Mouse (Mus musculus): ENCODE measurements at regions not wholly inside any gene's neighbourhood (a gene's known extent, or its start where the extent isn't known, plus 50 kb on each side); places are given as distances from the start of the nearest gene placed in this dataset.

DNA sequence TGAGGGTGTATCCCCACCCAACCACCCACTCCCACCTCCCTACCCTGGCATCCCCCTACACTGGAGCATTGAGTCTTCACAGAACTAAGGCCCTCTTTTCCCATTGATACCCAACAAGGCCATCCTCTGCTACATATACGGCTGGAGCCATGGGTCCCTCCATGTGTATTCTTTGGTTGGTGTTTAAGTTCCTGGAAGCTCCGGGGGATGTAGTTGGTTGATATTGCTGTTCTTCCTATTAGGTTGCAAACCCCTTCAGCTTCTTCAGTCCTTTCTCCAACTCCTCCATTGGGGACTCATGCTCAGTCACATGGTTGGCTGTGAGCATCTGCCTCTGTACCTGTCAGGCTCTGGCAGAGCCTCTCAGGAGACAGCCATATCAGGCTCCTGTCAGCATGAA is 335.6 kb downstream of the 1500009L16Rik start:
- Histone ChIP-seq H3K36me3 (ENCODE audit: control insufficient read depth, insufficient read depth) (no peaks in the 10 kb centered on the region), H3K4me2 (ENCODE audit: low read depth) (no peak overlapping the region), H3K4me3 (no peak overlapping the region), H3K27me3 (ENCODE audit: control insufficient read depth, insufficient read depth, insufficient read length) (no peaks in the 10 kb centered on the region), H3ac (ENCODE audit: control insufficient read depth, insufficient read length) (no peak overlapping the region), H3K79me2 (ENCODE audit: control insufficient read depth, insufficient read depth) (no peaks in the 10 kb centered on the region)
- TF ChIP-seq MAX (IDR thresholded peaks at IDR 0.05; ENCODE audit: low read depth), result no peak
- no peak for TF ChIP-seq USF1 (IDR thresholded peaks at IDR 0.05; ENCODE audit: low read depth)
- TF ChIP-seq POLR2AphosphoS2 (IDR thresholded peaks at IDR 0.05; ENCODE audit: insufficient read length, low read depth), result no peak
- TF ChIP-seq TCF12 (IDR thresholded peaks at IDR 0.05; ENCODE audit: insufficient read depth, poor library complexity, severe bottlenecking), result no peak
- TF ChIP-seq SRF (IDR thresholded peaks at IDR 0.05; ENCODE audit: control insufficient read depth, insufficient read length, low read depth), result no peak
- TF ChIP-seq MYOG (IDR thresholded peaks at IDR 0.05; ENCODE audit: control insufficient read depth in 1 of 3, insufficient read depth in 1 of 3, insufficient read length in 2 of 3, low read depth in 2 of 3), result no peak
- no peak for TF ChIP-seq TCF3 (IDR thresholded peaks at IDR 0.05; ENCODE audit: insufficient read length, low read depth)
- no peak for TF ChIP-seq POLR2A (IDR thresholded peaks at IDR 0.05; ENCODE audit: insufficient read length, low read depth)
- no peak for TF ChIP-seq MYOD1 (IDR thresholded peaks at IDR 0.05; ENCODE audit: control insufficient read depth in 1 of 3, insufficient read length in 2 of 3, low read depth in 2 of 3)
- TF ChIP-seq CEBPB (IDR thresholded peaks at IDR 0.05; ENCODE audit: insufficient read depth, poor library complexity, severe bottlenecking), result no peak
- TF ChIP-seq E2F4 (IDR thresholded peaks at IDR 0.05; ENCODE audit: insufficient read depth), result no peak
- no peak for TF ChIP-seq REST (IDR thresholded peaks at IDR 0.05; ENCODE audit: insufficient read depth, insufficient read length)

DNA sequence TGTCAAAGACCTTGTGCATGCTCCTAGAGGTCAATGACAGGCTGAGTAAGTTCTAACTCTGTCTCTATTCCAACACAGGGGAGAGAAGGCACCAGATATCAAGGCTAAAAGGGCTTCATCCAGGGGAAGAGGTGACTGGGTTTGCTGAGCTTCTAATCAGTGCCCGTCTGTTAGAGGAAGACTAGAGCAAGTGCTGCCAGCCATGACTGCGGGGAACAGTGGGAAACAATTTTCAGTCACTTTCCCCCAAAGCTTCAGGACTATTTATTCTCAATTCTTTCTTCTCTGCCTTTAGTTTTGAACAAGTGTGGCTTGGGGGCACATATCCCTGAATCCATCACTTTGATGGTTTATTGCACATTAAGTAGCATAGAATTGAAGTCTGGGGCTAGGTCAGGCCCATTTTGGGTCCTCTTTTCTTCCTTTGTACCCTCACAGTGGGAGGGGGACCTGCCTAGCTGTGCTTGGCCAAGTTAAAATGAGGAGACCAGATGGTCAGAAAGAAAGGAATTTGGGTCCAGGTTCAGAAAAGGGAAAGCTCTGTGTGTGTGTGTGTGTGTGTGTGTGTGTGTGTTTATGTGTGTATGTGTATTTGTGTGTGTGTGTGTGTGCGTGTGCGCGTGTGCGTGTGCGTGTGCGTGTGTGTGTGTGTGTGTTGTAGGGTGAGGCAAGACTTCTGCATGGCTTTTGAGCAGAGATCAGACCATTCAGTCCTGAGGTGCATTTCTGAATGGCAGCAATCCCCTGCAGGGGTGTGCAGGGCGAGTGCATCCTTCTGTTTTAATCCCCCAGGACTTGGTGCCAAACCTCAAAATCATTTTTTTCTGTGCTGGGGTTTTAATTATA is 337.2 kb downstream of the 1500009L16Rik start:
- Histone ChIP-seq H3K4me2 (ENCODE audit: low read depth) (peak overlapping the region; percentile 56), H3K36me3 (ENCODE audit: control insufficient read depth, insufficient read depth) (no peaks in the 10 kb centered on the region), H3ac (ENCODE audit: control insufficient read depth, insufficient read length) (no peak overlapping the region), H3K27me3 (ENCODE audit: control insufficient read depth, insufficient read depth, insufficient read length) (no peaks in the 10 kb centered on the region), H3K79me2 (ENCODE audit: control insufficient read depth, insufficient read depth) (no peaks in the 10 kb centered on the region), H3K4me3 (no peak overlapping the region)
- TF ChIP-seq MAX (IDR thresholded peaks at IDR 0.05; ENCODE audit: low read depth) (no peak), SRF (IDR thresholded peaks at IDR 0.05; ENCODE audit: control insufficient read depth, insufficient read length, low read depth) (no peak), MYOG (IDR thresholded peaks at IDR 0.05; ENCODE audit: control insufficient read depth in 1 of 3, insufficient read depth in 1 of 3, insufficient read length in 2 of 3, low read depth in 2 of 3) (peak in 1 of 3 experiments; percentile 5)

DNA sequence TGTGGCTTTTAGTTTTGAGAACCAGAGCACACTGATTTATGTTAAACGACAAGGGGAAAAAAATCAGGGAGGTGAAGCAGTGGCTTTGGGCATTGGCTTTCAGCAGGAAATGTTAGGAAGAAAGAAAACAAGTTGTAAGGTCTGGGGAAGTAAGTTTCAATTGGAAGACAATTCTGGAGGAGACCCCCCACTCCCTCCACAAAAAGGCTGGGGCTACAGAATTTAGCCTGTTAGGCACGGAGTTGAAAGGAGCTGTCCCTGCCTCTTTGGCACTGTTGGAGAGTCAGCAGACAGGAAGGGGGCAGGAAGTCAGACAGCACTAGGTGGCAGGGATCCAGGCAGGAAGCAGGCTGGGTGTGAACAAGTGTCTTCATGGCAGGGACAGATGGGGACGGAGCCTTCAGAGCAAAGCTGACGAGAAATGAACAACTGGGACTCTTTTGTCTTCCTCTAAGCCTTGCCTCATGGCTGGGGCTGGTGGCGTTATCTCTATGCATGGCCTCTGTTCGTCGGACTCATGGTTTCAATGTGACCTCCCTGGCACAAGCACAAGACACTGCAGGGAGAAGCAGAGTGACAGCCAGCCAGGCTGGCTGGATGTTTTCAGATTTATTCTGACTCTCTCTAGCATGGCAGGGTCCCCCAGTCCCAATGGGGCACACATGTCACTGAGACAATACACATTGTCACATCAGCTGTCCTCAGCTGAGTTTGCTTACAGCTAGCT is 338.0 kb downstream of the 1500009L16Rik start:
- TF ChIP-seq E2F4 (IDR thresholded peaks at IDR 0.05; ENCODE audit: insufficient read depth) (no peak), TCF3 (IDR thresholded peaks at IDR 0.05; ENCODE audit: insufficient read length, low read depth) (peak; percentile 42), MYOG (IDR thresholded peaks at IDR 0.05; ENCODE audit: control insufficient read depth in 1 of 3, insufficient read depth in 1 of 3, insufficient read length in 2 of 3, low read depth in 2 of 3) (peak; percentile 66 to 94 (median 71)), SRF (IDR thresholded peaks at IDR 0.05; ENCODE audit: control insufficient read depth, insufficient read length, low read depth) (no peak), MAX (IDR thresholded peaks at IDR 0.05; ENCODE audit: low read depth) (no peak), MYOD1 (IDR thresholded peaks at IDR 0.05; ENCODE audit: control insufficient read depth in 1 of 3, insufficient read length in 2 of 3, low read depth in 2 of 3) (peak in 2 of 3 experiments; percentile 89 to 91), POLR2A (IDR thresholded peaks at IDR 0.05; ENCODE audit: insufficient read length, low read depth) (no peak), TCF12 (IDR thresholded peaks at IDR 0.05; ENCODE audit: insufficient read depth, poor library complexity, severe bottlenecking) (peak; percentile 59), REST (IDR thresholded peaks at IDR 0.05; ENCODE audit: insufficient read depth, insufficient read length) (no peak), USF1 (IDR thresholded peaks at IDR 0.05; ENCODE audit: low read depth) (no peak)
- Histone ChIP-seq H3K4me3 (no peak overlapping the region), H3K36me3 (ENCODE audit: control insufficient read depth, insufficient read depth) (no peaks in the 10 kb centered on the region), H3K4me2 (ENCODE audit: low read depth) (peak overlapping the region; percentile 56), H3ac (ENCODE audit: control insufficient read depth, insufficient read length) (no peak overlapping the region), H3K79me2 (ENCODE audit: control insufficient read depth, insufficient read depth) (no peaks in the 10 kb centered on the region), H3K27me3 (ENCODE audit: control insufficient read depth, insufficient read depth, insufficient read length) (no peaks in the 10 kb centered on the region)

DNA sequence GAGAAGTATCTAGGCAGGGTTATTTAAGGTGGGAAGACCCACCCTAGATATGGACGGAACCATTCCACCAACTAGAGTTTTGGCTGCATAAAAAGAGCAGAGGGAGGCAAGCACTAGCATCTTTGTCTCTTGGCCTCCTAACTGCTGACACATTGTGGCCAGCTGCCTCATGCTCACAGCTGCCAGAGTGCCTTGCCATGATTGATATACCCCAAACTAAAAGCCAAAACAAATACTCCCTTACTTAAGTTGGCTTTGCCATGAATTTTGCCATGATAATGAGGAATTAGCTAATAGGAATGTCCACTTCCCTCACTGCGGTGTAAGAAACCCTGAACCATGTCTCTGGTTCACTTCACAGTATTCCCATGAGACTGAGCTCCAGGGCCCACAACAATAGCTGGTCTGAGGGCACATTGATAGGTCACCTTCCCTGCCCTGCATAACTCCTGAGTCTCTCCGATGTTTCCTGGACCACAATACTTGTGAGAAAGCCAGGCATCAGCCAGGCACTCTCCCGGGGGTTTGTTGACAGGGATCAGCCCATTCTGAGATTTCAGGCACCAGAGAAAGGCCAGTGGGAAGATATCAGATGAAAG is 344.5 kb downstream of the 1500009L16Rik start:
- H3K4me2 ChIP-seq (ENCODE audit: low read depth), result no peak overlapping the region
- no peaks in the 10 kb centered on the region for H3K36me3 ChIP-seq (ENCODE audit: control insufficient read depth, insufficient read depth)
- no peak overlapping the region for H3K4me3 ChIP-seq
- H3K79me2 ChIP-seq (ENCODE audit: control insufficient read depth, insufficient read depth), result no peaks in the 10 kb centered on the region
- TF ChIP-seq MYOG (IDR thresholded peaks at IDR 0.05; ENCODE audit: control insufficient read depth in 1 of 3, insufficient read depth in 1 of 3, insufficient read length in 2 of 3, low read depth in 2 of 3) (peak; percentile 46 to 73 (median 53)), TCF3 (IDR thresholded peaks at IDR 0.05; ENCODE audit: insufficient read length, low read depth) (peak; percentile 68), MYOD1 (IDR thresholded peaks at IDR 0.05; ENCODE audit: control insufficient read depth in 1 of 3, insufficient read length in 2 of 3, low read depth in 2 of 3) (peak in 2 of 3 experiments; percentile 77 to 88), TCF12 (IDR thresholded peaks at IDR 0.05; ENCODE audit: insufficient read depth, poor library complexity, severe bottlenecking) (peak; percentile 50), MAX (IDR thresholded peaks at IDR 0.05; ENCODE audit: low read depth) (no peak)
- no peak overlapping the region for H3ac ChIP-seq (ENCODE audit: control insufficient read depth, insufficient read length)
- no peaks in the 10 kb centered on the region for H3K27me3 ChIP-seq (ENCODE audit: control insufficient read depth, insufficient read depth, insufficient read length)
